Mouse (Mus musculus): ENCODE measurements at regions not wholly inside any gene's neighbourhood (a gene's known extent, or its start where the extent isn't known, plus 50 kb on each side); places are given as distances from the start of the nearest gene placed in this dataset.
A peak's percentile ranks its signal among the peaks of the same experiment; 100 is the strongest.
"Not testable (repeated sequence)": the region's sequence is repeated elsewhere in the genome, so short reads cannot be mapped to it uniquely, and the experiment has no call there.

DNA sequence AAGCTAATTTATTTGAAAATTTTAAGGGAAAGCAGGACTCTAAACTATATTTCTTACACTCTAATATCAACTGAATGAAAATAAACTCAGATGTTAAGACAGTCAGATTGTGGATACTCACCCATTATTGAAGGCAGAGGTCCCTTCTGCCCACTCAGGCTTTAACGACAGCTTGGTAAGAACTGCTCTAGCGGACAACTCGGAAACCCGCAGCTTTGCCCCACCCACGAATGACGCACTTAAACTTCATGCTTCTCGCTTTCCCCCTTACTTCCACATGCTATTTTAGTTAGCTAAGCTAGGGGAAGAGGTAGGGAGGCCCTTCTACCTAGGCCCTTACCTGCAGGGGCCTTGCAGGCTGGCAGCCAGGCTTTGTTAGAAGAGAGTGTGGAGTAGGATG lies 50.8 kb upstream of the Elmo1 start:
- no peak for DNase-seq

DNA sequence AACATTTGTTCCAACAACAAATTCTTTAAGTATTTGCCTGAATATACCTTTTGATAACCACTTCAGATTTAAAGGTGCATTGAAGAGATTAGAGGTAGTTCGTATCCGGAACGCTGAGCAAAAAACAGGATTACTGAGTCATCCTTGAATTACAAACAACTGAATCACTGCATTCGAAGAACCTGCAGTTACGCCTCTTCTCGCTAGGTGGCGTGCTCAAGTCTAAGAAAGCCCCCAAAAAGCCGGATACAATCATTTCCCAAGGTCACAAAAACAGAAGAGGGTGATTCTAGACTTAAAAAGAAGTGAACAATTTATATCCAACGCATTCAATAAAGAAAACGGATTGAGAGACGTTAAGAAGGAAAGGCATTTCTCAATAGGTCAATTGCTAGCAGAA lies 51.9 kb upstream of the Elmo1 start:
- DNase-seq = peak in 1 of 2 experiments; percentile 45

DNA sequence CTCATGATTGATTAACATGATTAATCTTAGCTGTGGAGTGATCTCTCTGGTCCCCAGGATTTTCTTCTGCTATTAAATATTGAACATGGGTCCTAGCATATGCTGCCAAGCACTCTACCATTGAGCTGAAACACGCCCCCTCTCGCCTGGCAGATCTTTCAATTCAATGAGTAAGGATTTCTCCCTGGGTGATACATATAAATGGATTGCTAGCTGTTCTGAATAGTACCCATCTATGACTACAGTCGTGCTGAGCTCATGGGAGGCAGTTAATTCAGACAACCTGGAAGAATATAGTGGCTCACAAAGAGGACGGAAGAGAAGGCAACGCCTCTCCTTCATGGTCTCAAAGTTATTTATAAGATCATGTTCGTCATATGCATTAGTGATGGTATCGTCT lies 53.0 kb upstream of the Elmo1 start:
- no peak for DNase-seq

DNA sequence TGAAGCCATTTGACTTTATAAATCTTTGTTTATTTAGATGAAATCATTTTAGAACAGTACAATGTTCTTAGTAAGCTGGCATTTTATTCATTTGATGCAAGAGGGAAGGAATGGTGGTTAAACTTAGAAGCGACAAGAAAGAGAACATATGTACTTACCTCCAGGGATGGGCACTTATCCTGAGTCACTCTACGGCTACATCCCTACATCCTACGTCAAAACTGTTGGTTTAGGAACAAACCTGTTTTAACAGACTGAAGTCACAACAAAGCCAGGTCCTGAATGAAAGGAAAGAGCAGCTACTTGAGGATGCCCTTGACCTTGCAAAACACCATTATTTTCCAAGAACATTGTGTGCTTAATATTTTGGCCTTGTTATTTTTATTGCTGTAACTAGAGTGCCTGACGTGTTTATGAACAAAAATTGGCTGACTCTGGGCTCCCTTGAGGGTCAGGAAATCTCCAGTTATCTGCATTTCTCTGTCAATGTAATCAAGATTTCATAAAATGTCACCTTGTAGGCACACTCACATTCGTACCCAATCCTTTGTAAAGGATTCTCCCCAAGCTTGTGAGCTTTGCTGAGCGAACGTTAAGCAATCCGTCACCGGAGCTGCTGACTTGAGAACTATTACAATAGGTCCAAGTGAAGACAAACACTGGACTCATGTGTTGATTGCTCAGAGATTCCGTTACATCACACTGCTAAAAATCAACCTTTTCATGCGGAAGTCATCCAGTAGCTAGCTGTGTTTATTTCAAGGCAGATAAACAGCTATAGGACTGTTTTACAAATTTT lies 56.3 kb upstream of the Elmo1 start:
- no peak for DNase-seq

DNA sequence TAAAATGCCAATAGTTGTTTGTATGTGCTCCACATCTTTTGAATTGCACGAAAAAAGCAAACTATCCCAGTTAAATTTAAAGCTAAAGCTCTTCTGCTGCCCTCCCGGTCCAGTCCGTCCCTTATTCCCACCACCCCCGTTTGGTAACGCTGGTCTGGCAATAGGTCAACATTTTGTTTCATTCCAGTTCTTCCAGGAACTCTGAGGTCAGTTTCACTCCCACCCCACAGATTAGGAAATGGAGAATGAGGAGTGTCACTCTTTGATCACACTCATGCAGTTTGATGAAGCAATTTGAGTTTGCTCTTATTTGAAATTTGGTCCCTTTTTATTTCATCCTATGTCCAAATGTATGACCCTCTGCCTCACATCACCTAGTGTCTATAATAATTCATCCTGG lies 58.7 kb upstream of the Elmo1 start:
- DNase-seq = no peak

GRCm38 (mm10) chr13:20031082-20031481 lies 59.3 kb upstream of the Elmo1 start:
- DNase-seq = no peak

DNA sequence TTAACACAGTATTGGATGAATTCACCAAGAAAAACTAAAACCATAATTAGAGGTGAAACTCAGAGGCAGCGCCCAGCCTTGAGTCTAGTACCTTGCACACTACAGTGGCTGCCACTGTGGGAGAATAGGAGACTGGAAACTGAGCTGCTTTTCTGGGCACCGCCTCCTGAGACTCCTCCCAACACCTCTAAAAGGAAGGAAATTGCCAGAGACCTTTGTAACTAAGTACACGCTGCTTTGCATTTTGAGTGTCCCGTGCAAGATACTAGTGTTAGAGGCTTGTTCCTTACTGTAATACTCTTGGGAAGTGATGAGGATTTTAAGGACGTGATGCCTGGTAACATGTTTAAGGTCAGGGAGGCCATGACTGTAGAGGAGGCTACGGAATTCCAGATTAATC lies 63.8 kb upstream of the Elmo1 start:
- DNase-seq = no peak

GRCm38 (mm10) chr13:20016454-20016853 lies 73.9 kb upstream of the Elmo1 start:
- not testable (repeated sequence) for DNase-seq

- peak; percentile 52 to 57 for DNase-seq
These were observed 77.8 kb upstream of the Elmo1 start for GRCm38 (mm10) chr13:20012621-20013020.

DNA sequence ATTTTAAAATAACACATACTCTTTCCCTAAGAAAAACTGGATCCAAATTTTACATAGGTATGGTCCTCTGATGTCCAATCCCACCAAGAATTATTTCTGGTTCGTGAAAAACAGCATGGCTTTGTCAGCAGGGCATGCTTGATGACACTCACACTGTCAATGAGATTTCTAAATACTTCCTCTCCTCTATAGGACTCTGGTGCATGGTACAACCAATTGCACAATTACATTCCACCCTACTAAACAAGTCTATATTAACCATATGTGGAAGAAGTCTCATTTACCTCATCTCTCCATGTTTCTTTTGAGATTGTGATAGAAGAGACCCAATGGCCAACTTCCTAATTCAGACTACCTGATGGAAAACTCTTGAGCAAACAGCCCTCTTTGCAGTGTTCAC lies 81.2 kb upstream of the Elmo1 start:
- no peak for DNase-seq

DNA sequence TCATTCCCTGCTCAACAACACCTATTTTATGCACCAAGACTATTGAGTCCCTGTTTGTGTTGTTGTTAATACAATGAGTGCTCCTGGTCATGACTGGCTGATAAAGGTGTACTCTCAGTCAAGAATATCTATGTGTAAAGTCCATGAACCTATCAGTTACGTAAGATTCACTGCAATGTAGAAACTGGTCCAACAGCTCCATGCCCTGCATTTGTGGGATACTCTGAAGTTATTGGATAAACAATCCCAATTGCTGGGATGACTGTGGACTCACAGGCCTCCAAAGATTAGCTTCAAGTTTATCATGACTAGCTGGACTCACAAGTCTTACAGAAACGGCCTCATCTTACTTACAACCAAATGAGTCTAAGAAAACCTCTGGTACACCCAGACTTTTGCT lies 82.8 kb upstream of the Elmo1 start:
- no peak for DNase-seq

DNA sequence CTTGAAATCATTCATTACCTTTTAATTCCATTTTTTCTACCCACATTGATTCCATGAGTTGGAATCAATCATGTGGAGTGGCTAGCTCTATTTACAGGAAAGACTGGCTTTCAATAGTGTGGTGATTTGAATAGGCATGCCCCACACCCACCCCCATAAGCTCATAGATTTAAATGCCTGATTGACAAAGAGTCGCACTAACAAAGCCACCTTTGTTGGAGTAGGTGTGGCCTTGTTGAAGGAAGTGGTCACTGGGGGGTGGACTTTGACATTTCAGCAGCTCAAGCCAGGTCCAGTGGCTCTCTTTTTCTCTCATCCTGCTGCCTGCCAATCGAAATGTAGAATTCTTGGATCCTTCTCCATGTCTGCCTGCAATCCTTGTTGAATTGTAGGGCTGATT lies 92.8 kb upstream of the Elmo1 start:
- DNase-seq = no peak

DNA sequence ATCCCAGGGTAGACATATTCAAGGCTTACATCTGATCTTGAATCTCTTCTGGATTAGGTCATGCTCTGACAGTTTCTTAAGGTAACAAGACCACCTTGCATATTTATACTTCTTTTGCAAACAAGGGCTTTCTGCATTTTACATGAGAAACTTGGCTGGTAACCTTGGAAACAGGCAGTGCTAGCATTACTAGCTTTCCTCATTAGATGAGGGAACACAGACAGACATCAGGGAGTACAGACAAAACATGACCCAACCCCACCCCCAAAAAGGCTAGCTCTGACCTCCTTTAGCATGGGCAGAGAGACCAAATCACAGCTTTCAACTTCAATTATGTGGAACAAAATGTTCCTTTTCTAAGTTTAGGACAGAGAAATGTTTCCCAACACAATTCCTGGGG lies 114.8 kb upstream of the Elmo1 start:
- no peak for DNase-seq

- DNase-seq = no peak
These were observed 123.8 kb upstream of the Elmo1 start for GRCm38 (mm10) chr13:19966566-19966965.

DNA sequence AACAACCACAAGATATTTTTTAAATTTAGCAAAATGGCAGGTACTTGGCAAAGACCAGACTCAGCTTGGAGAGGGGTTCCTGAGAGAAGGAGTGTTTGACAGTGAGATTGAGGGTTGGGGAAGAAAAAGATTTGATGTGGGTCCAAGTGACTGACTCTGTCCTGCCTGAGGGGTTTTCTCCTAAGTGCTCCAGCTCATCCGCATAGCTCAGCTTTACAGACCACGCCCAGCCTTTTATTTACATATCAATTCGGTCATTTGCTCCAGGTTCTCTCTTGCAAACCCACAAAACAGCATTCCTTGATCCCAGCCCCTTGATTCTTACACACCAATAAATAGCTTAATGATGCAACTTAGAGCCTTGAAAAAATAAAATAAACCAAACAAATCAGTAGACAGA lies 127.4 kb upstream of the Elmo1 start:
- DNase-seq = no peak

- DNase-seq = no peak
These were observed 104.7 kb upstream of the Gpr141 start for GRCm38 (mm10) chr13:19928761-19929160.

GRCm38 (mm10) chr13:19927807-19928206 lies 103.8 kb upstream of the Gpr141 start:
- no peak for DNase-seq

GRCm38 (mm10) chr13:19921084-19921827 lies 97.2 kb upstream of the Gpr141 start:
- no peak for DNase-seq

DNA sequence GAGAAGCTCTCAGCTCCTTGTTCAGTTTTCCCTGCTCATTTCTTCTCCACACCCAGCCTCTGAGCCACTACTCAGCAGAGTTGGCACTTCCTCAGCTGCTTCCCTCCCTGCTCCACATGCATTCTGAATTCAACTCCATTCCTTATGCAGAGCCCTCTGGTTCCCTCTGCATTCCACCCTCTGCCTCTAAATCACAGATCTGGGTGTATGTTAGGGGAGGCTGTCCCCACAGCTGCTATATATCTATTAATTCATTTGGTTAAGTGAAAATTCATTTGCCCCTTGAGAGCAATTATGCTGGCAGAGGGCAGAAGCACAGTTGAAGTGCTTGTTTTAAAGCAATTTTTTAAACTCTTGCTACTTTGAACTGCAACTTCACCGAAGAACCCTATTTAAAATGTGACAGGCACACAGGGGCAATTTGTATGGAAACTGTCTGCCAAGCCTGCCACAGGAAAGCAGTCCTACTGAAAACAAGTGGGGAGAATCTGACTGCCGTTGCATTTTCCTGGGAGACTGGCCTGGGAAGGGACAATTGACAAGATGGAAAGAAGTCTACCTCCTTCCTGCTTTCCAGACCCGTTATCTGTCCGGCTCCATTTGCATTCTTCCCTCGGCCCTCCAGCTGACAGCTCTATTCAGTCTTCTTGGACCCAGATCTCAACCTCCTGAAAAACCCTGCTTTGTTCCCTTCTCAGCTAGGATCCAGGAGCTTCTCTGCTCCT lies 88.0 kb upstream of the Gpr141 start:
- no peak for DNase-seq

DNA sequence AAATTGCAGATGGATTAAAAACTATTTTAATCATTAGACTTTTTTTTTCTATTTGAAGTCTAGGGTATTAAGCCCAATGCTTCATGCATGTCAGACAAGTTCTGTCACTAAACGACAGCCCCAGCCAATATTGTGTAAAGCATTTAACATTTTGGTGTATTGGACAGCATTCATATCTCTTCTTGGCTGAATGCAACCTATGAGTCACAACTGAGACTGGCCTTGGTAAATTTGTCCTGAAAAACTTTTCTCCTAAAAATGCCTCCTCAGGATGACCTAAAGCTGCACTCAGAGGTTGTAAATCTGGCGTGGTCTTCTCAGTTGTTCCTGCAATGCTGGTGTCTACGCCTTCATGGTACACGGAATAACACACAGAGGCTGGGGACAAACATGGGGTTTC lies 78.7 kb upstream of the Gpr141 start:
- no peak for DNase-seq

- no peak for DNase-seq
These were observed 73.1 kb upstream of the Gpr141 start for GRCm38 (mm10) chr13:19897191-19897590.

DNA sequence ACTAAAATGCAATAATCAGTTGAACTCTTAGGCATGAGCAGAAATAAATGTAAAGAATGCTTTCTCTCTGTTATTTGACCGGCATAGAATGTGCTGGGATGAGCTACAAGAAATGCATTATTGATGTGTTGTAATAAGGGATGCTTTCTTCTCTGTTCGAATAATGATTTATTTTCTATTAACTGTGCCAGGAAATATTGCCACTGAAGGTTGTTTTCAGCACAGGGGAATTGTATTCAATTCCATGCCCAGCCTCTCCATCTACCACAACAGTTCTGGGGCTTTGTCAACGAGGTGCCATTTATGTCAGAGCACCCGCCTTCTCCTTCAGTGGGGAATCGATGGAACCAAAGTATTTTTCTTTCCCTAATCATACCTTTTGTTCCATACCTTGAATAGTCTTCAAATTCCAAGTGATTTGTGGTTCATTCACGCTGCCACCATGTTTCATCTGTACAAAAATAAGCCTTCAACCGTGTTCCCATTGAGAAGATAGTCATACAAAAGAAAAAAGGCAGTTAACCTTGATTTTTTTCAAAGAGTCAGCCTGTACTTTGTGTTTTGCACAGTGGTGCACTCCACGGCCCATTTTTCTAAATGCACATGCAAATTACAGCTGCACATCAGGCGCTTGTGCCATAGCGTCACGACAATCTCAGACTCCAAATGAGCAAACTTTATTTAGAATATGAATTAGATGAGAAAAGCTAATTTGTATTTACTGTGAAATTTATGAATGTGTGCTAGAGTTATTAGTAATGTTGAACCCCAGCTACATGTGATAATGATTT lies 65.1 kb upstream of the Gpr141 start:
- DNase-seq = no peak
